Mouse (Mus musculus) liver, embryonic 16.5 days (tissue): ENCODE data around the gene Eif4g2. TPM values are rescaled to one million over a fixed set of nuclear protein-coding genes. Genes with fewer than 3 reads are reported as not detected.

Experiments used
- polyA plus RNA-seq: library from polyadenylated mRNA; unstranded; fragments of >200 nt; fragmentation: Nextera tagmentation; extraction: Ambion mirVana; gene quantifications from 2 replicates; pipeline ENCODE4 v1.2.1, GENCODE M21; 2015

Gene Eif4g2
- polyA plus RNA-seq, 1 experiment from 2014 or later = 350 TPM

Other genes starting within 250 kb of the Eif4g2 start
- gene Rnf141, start 238.6 kb downstream of the Eif4g2 start, polyA plus RNA-seq = 29.0 and 30.7 TPM in 2 replicates
- gene Lyve1, start 219.8 kb downstream of the Eif4g2 start, polyA plus RNA-seq = 24.3 and 26.4 TPM in 2 replicates
- 4.3 and 4.4 TPM in 2 replicates for gene Mrvi1, start 100.6 kb downstream of the Eif4g2 start, polyA plus RNA-seq
- gene Ctr9, start 54.1 kb downstream of the Eif4g2 start, polyA plus RNA-seq = 22.9 and 24.7 TPM in 2 replicates